Mouse (Mus musculus) liver, postnatal 0 days (tissue): ENCODE results near the gene Slc25a34. TPM values are rescaled to one million over a fixed set of nuclear protein-coding genes. Genes with fewer than 3 reads are reported as not detected.

Source experiments
- ATAC-seq: fragments of 200-750 bp; cut with Nextera tagmentation; 2 replicates; pipeline ENCODE4 v1.8.0; 2017; ENCODE audit warnings: mild to moderate bottlenecking, moderate library complexity
- DNase-seq: peaks from one replicate; pipeline ENCODE4 v3.0.0-alpha.2; 2016
- H3K27ac ChIP-seq: fragments of 300-500 bp; sonication (generic); 2 replicates; pipeline ENCODE4 v1.5.1; 2014; ENCODE audit warnings: antibody characterized with exemption, moderate library complexity, mild to moderate bottlenecking, low read depth
- H3K27me3 ChIP-seq: fragments of 300-500 bp; sonication (generic); 2 replicates; pipeline ENCODE4 v1.6.1; 2014; ENCODE audit warnings: low read length, control low read depth, mixed read lengths; ENCODE audit not compliant: insufficient read depth
- H3K36me3 ChIP-seq: fragments of 300-500 bp; sonication (generic); replicated peaks from 2 replicates; pipeline ENCODE4 v1.6.1; 2014; ENCODE audit warnings: mild to moderate bottlenecking, control low read depth, low read length, moderate library complexity, mixed read lengths; ENCODE audit not compliant: insufficient read depth
- H3K4me1 ChIP-seq: fragments of 300-500 bp; sonication (generic); 2 replicates; pipeline ENCODE4 v1.6.1; 2014; ENCODE audit warnings: antibody characterized with exemption, mild to moderate bottlenecking, control low read depth; ENCODE audit not compliant: insufficient read depth
- H3K4me2 ChIP-seq: fragments of 300-500 bp; sonication (generic); 2 replicates; pipeline ENCODE4 v1.6.1; 2014; ENCODE audit warnings: low read depth, mild to moderate bottlenecking, low read length, moderate library complexity, mixed read lengths
- H3K4me3 ChIP-seq: fragments of 300-500 bp; sonication (generic); 2 replicates; pipeline ENCODE4 v1.5.1; 2014; ENCODE audit warnings: low read depth, low read length
- H3K9ac ChIP-seq: fragments of 300-500 bp; sonication (generic); replicated peaks from 2 replicates; pipeline ENCODE4 v1.6.1; 2014; ENCODE audit warnings: mild to moderate bottlenecking, moderate library complexity
- H3K9me3 ChIP-seq: fragments of 300-500 bp; sonication (generic); 2 replicates; pipeline ENCODE4 v1.6.1; 2016; ENCODE audit warnings: mild to moderate bottlenecking, control low read depth, low read length, mixed read lengths
- CTCF ChIP-seq: sonication (generic); IDR thresholded peaks from 2 replicates; pipeline ENCODE4 v1.5.1; 2016; ENCODE audit warnings: antibody characterized with exemption, low read depth
- EP300 ChIP-seq: IDR thresholded peaks from 2 replicates; pipeline ENCODE4 v1.6.1; 2016; ENCODE audit warnings: antibody characterized with exemption, low read depth, mild to moderate bottlenecking
- WGBS: fragments of 180-500 bp; shearing (Covaris S2); extraction: QIAGEN DNeasy Blood & Tissue Kit; methylation state at CpG from one replicate; pipeline ENCODE4 v1.1.7; 2014; ENCODE audit not compliant: insufficient replicate concordance; 5-methylcytosine and 5-hydroxymethylcytosine counted together
- polyA plus RNA-seq: library from polyadenylated mRNA; unstranded; fragments of >200 nt; fragmentation: Nextera tagmentation; extraction: Ambion mirVana; gene quantifications from 2 replicates; pipeline ENCODE4 v1.2.1, GENCODE M21; 2015

Slc25a34 gene
- polyA plus RNA-seq, 1 experiment from 2014 or later: 0.40 TPM

GRCm38 (mm10) chr4:141583919-141584318 lies 39.7 kb downstream of the Slc25a34 start:
- 79% methylated on average over 8 of the region's 8 CpGs for WGBS

DNA sequence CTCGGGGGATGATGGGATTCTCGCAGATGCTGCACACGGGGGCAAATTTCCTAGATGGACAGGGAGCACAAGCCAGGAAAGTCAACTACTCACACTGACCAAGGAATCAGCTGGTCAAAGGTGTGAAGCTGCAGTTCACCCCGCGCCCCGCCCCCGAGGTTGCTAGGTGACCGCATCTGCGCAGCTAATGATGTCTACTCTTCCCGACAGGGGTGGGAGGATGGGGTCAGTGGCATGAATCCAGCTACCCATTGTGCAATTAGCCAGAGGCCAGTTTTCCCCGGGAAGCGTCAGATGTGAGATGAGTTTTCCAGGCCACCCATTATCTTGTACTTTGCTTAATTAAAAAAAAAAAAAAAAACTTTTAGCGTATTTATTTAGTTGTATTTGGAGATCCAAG lies 42.6 kb downstream of the Slc25a34 start:
- DNase-seq (peak; percentile 17), ATAC-seq (no peak)
- no peak for TF ChIP-seq EP300
- no peak for TF ChIP-seq CTCF
- no peak overlapping the region for H3K4me3 ChIP-seq
- 86% methylated on average over 13 of the region's 13 CpGs for WGBS
- no peak overlapping the region for H3K9ac ChIP-seq
- H3K9me3 ChIP-seq: no peaks in the 10 kb centered on the region
- H3K4me1 ChIP-seq: no peaks in the 10 kb centered on the region; the same call in 1 of the 2 replicates
- no peaks in the 10 kb centered on the region for H3K36me3 ChIP-seq
- no peaks in the 10 kb centered on the region for H3K27me3 ChIP-seq
- no peak overlapping the region for H3K4me2 ChIP-seq
- no peak overlapping the region for H3K27ac ChIP-seq

More at GRCm38 (mm10) chr4:141583919-141584318, 39.7 kb downstream of the Slc25a34 start:
- ATAC-seq (no peak), DNase-seq (no peak)
- Histone ChIP-seq H3K4me1 (no peaks in the 10 kb centered on the region), H3K4me2 (no peak overlapping the region), H3K4me3 (no peak overlapping the region), H3K9me3 (no peaks in the 10 kb centered on the region), H3K27ac (no peak overlapping the region), H3K27me3 (no peaks in the 10 kb centered on the region), H3K36me3 (no peaks in the 10 kb centered on the region), H3K9ac (no peak overlapping the region)
- TF ChIP-seq CTCF (no peak), EP300 (no peak)

DNA sequence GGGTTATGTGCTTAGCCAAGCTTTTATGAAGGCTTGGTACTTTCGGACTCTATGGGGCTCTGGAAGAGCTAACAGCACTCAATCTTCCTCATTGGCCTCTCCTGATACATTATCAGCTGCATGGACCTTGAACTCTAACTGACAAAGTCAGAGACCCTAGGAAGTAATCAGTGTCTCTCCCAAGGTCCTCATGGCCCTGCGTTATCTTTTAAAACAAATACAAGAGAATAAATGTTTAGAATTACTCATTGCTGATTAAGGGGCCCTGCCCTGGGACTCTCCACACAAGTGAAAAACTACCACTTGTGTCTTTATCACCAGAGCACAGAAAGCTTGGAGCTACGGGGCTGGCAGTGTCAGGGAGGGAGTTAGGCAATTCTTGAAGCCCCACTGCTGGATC lies 44.8 kb downstream of the Slc25a34 start:
- Histone ChIP-seq H3K27me3 (no peaks in the 10 kb centered on the region), H3K36me3 (no peaks in the 10 kb centered on the region), H3K9ac (no peak overlapping the region), H3K4me2 (no peak overlapping the region), H3K27ac (no peak overlapping the region), H3K9me3 (no peaks in the 10 kb centered on the region), H3K4me3 (no peak overlapping the region), H3K4me1 (no peaks in the 10 kb centered on the region; the same call in 1 of the 2 replicates)
- ATAC-seq (peak; percentile 31; the same call in 1 of the 2 replicates), DNase-seq (peak; percentile 15)
- 26% methylated on average over 3 of the region's 3 CpGs for whole genome bisulfite sequencing
- TF ChIP-seq EP300 (peak; percentile 41; the same call in 1 of the 2 replicates), CTCF (no peak)

- H3K4me2 ChIP-seq: no peak overlapping the region
- peak; percentile 35 for DNase-seq
- no peak overlapping the region for H3K4me3 ChIP-seq
- H3K4me1 ChIP-seq: peaks cover 13% of the 10 kb centered on the region
- no peak for ATAC-seq
- no peak overlapping the region for H3K27ac ChIP-seq
- H3K9me3 ChIP-seq: no peaks in the 10 kb centered on the region
- no peak overlapping the region for H3K9ac ChIP-seq
- no peak for TF ChIP-seq EP300
- TF ChIP-seq CTCF: peak; percentile 38; the same call in 1 of the 2 replicates
- H3K36me3 ChIP-seq: no peaks in the 10 kb centered on the region
- WGBS: 86% methylated on average over 7 of the region's 7 CpGs
- no peaks in the 10 kb centered on the region for H3K27me3 ChIP-seq
These were observed 46.7 kb downstream of the Slc25a34 start for GRCm38 (mm10) chr4:141576877-141577276.

DNA sequence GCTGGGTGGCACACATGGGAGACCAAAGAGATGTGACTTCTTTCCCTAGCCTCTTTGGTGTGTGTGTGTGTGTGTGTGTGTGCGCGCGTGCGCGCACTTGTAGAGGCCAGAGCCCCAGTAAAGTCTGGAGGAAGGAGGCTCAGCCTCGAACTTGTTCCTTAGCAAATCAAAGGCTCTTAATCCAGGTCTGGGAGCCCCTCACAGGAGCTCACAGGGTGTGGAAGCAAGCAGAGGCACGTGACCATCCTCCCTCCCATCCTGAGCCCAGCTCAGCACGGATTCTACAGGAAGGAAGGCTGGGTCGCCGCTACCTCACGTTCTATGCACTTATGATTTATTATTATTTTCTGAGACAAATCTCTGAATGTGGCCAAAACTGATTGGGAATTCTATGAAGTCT lies 47.2 kb downstream of the Slc25a34 start:
- H3K4me3 ChIP-seq: no peak overlapping the region
- DNase-seq (no peak), ATAC-seq (no peak)
- no peak overlapping the region for H3K9ac ChIP-seq
- peaks cover 15% of the 10 kb centered on the region for H3K4me1 ChIP-seq
- TF ChIP-seq EP300 (no peak), CTCF (no peak)
- WGBS: 79% methylated on average over 11 of the region's 11 CpGs
- H3K36me3 ChIP-seq: no peaks in the 10 kb centered on the region
- no peaks in the 10 kb centered on the region for H3K27me3 ChIP-seq
- H3K9me3 ChIP-seq: no peaks in the 10 kb centered on the region
- no peak overlapping the region for H3K27ac ChIP-seq
- no peak overlapping the region for H3K4me2 ChIP-seq

DNA sequence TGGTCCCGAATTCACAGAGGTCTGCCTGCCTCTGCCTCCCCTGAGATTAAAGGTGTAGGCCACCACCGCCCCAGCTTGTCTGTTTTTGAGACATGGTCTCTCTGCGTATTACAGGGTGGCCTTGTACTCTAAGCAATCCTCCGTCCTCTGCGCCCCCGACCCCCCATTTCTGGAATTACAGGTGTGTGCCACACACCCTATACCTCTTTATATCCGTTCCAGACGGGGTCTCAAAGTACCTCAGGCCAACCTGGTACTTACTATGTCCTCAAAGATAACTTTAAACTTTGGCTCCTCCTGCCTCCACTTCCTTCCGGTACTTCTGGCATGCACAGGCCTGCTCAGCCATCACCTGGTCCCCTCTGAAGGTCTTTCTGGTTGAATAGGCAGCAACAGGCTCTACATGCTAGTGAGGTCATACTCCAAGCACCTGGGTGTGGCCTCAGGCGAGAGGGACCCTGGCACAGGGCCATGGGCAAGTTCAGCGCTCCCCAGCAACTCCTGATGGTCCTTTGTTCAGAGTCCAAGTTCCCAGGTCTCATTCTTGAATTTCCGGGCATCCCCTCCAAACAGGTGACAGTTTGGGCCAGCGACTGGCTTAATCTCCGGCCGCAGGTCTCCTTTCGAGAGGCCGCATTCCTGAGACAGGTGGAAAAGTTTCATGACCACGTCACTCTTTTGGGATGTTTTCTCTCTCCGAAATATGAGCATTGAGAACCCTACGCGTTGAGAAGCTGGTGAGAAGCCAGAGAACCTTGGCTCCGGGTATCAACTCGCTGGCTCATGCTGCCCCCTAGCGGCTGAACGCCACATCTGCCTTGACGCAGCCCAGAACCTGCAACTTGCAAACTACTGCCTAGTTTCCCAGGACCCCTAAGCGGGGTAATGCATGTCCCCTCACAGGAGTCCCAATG lies 48.6 kb downstream of the Slc25a34 start:
- Histone ChIP-seq H3K27ac (no peak overlapping the region), H3K9ac (no peak overlapping the region), H3K4me1 (peaks cover 18% of the 10 kb centered on the region), H3K36me3 (no peaks in the 10 kb centered on the region), H3K9me3 (no peaks in the 10 kb centered on the region), H3K4me2 (no peak overlapping the region), H3K4me3 (no peak overlapping the region), H3K27me3 (no peaks in the 10 kb centered on the region)
- DNase-seq (peak; percentile 89), ATAC-seq (peak; percentile 59)
- WGBS: 38% methylated on average over 27 of the region's 27 CpGs
- TF ChIP-seq CTCF (peak; percentile 95), EP300 (no peak)
